Mouse (Mus musculus): ENCODE measurements around the gene Setd3. TPM values are rescaled to one million over a fixed set of nuclear protein-coding genes. Genes with fewer than 3 reads are reported as not detected.
A peak's percentile ranks its signal among the peaks of the same experiment; 100 is the strongest.

The Setd3 gene
- polyA plus RNA-seq, 1 experiment from 2014 or later, result 88.8 TPM

DNA sequence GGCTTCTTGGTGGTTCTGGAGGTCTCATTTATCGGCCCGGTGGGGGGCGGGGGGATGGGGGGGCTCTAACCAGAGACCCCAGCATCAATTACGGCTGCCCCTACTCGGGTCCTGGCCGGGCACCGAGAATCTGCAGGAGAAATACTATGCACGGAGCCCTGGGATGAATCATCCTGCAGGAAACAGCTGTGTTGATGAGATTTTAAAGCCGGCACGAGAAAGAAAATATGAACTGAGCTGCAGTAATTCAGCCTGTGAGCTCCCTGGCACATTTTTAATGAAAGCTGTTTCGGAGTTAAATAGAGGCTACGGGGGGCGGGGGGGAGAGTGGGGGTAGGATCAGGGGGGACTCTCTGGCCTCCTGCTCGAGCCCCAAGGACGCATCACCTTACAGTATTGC lies 40.0 kb upstream of the Setd3 start:
- no peak overlapping the region for H3K4me3 ChIP-seq (ENCODE audit: low read length)
- H3K27ac ChIP-seq (ENCODE audit: low read length), result peak overlapping the region; percentile 65
- no peaks in the 10 kb centered on the region for H3K27me3 ChIP-seq (ENCODE audit: control insufficient read depth, insufficient read depth, low read depth, low read length)
- no peak overlapping the region for H3K9ac ChIP-seq (ENCODE audit: low read length)
- H3K36me3 ChIP-seq (ENCODE audit: control insufficient read depth, insufficient read depth, low read length), result no peaks in the 10 kb centered on the region
- 47% methylated on average over 15 of the region's 15 CpGs for WGBS
- H3K4me2 ChIP-seq (ENCODE audit: low read depth, low read length), result no peak overlapping the region
- peaks cover 24% of the 10 kb centered on the region for H3K4me1 ChIP-seq (replicated peaks; ENCODE audit: control insufficient read depth, insufficient read depth, low read length)
- H3K9me3 ChIP-seq (ENCODE audit: control insufficient read depth, low read length), result no peaks in the 10 kb centered on the region
- no peak for ATAC-seq (ENCODE audit: low read depth)

DNA sequence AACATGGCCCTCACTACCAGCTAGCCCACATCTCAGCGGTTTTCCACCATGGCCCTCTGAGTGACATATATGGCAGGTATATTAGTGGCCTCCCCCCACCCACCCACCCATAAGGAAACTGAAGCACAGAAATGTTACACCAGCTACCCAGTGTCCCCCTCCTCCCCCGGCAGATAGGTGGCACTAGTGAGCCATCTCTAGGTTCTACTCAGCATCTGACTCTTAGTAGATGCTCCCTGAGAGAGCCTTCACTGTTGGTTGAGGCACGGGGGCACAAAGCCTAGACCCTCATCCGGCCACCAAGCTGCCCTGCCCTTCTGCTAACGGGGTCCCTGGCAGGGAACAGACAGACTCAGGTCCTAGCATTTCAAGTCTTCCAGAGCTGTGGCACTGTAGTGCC lies 38.5 kb upstream of the Setd3 start:
- no peaks in the 10 kb centered on the region for H3K27me3 ChIP-seq (ENCODE audit: control insufficient read depth, insufficient read depth, low read depth, low read length)
- H3K27ac ChIP-seq (ENCODE audit: low read length), result no peak overlapping the region
- H3K4me3 ChIP-seq (ENCODE audit: low read length), result no peak overlapping the region
- 61% methylated on average over 5 of the region's 5 CpGs for WGBS
- no peak overlapping the region for H3K9ac ChIP-seq (ENCODE audit: low read length)
- H3K36me3 ChIP-seq (ENCODE audit: control insufficient read depth, insufficient read depth, low read length), result no peaks in the 10 kb centered on the region
- no peak for ATAC-seq (ENCODE audit: low read depth)
- H3K4me2 ChIP-seq (ENCODE audit: low read depth, low read length), result no peak overlapping the region
- H3K4me1 ChIP-seq (replicated peaks; ENCODE audit: control insufficient read depth, insufficient read depth, low read length), result peaks cover 28% of the 10 kb centered on the region
- no peaks in the 10 kb centered on the region for H3K9me3 ChIP-seq (ENCODE audit: control insufficient read depth, low read length)

DNA sequence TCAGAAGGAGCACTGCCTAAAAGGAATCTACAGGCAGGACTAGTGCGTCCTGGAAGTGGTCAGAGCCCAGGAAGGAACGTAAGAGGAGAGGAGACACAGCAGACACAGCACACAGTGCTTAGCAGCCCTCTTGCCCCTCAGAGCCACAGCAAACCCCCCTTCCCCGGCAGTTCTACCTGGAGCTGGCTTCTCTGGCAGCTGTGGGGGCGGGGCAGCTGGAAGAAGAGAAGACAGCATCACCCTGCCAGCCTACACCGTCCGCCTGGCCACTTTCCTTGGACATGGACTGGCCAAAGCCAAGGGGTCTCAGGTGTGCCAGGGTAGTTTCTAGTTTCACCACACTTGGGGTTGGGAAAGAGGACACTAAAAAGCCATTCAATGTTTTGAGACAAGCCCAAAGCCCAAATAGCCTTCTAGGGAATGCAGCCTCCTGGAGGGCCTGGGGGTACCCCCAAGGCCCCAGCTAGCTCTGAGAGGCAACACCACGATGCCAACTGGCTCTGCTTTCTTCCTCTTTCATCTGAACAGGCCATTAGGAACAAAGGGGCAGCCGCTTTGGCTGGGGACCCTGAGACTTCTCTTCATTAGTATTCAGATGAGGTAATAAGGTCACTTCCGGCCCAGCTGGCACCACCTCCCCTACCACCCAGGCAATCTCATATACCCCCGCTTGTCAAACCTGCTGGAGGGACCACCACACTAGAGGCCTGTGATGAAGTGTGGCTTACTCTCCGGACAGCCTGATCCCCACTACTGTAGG lies 37.7 kb upstream of the Setd3 start:
- no peaks in the 10 kb centered on the region for H3K36me3 ChIP-seq (ENCODE audit: control insufficient read depth, insufficient read depth, low read length)
- 77% methylated on average over 11 of the region's 11 CpGs for WGBS
- H3K4me2 ChIP-seq (ENCODE audit: low read depth, low read length), result no peak overlapping the region
- no peak for ATAC-seq (ENCODE audit: low read depth)
- H3K27ac ChIP-seq (ENCODE audit: low read length), result no peak overlapping the region
- H3K27me3 ChIP-seq (ENCODE audit: control insufficient read depth, insufficient read depth, low read depth, low read length), result no peaks in the 10 kb centered on the region
- no peak overlapping the region for H3K4me3 ChIP-seq (ENCODE audit: low read length)
- H3K9me3 ChIP-seq (ENCODE audit: control insufficient read depth, low read length), result no peaks in the 10 kb centered on the region
- no peak overlapping the region for H3K9ac ChIP-seq (ENCODE audit: low read length)
- H3K4me1 ChIP-seq (replicated peaks; ENCODE audit: control insufficient read depth, insufficient read depth, low read length), result peaks cover 36% of the 10 kb centered on the region

DNA sequence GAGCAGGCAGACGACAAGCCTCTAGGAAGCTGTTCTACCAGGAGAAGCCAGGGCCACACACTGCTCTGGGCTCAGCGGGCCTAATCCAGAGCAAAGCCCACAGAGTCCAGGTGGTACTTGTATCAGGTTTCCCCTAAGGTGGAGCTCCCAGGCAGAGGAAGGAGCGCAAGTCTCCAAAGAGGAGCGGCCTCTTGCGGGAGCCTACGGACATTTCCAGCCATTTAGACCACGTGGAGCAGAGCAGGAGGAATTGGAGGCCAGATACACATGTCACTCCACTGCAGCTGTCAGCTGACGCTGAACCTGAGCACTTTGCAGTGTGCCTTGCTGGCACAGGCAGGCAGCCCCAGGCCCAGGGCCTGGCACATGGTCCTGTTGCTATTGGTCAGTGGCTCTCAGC lies 36.0 kb upstream of the Setd3 start:
- Histone ChIP-seq H3K4me2 (ENCODE audit: low read depth, low read length) (no peak overlapping the region), H3K9ac (ENCODE audit: low read length) (no peak overlapping the region), H3K36me3 (ENCODE audit: control insufficient read depth, insufficient read depth, low read length) (no peaks in the 10 kb centered on the region), H3K4me3 (ENCODE audit: low read length) (no peak overlapping the region), H3K4me1 (replicated peaks; ENCODE audit: control insufficient read depth, insufficient read depth, low read length) (peaks cover 25% of the 10 kb centered on the region), H3K27me3 (ENCODE audit: control insufficient read depth, insufficient read depth, low read depth, low read length) (no peaks in the 10 kb centered on the region), H3K27ac (ENCODE audit: low read length) (no peak overlapping the region), H3K9me3 (ENCODE audit: control insufficient read depth, low read length) (no peaks in the 10 kb centered on the region)
- ATAC-seq (ENCODE audit: low read depth), result no peak
- WGBS, result 47% methylated on average over 8 of the region's 8 CpGs

DNA sequence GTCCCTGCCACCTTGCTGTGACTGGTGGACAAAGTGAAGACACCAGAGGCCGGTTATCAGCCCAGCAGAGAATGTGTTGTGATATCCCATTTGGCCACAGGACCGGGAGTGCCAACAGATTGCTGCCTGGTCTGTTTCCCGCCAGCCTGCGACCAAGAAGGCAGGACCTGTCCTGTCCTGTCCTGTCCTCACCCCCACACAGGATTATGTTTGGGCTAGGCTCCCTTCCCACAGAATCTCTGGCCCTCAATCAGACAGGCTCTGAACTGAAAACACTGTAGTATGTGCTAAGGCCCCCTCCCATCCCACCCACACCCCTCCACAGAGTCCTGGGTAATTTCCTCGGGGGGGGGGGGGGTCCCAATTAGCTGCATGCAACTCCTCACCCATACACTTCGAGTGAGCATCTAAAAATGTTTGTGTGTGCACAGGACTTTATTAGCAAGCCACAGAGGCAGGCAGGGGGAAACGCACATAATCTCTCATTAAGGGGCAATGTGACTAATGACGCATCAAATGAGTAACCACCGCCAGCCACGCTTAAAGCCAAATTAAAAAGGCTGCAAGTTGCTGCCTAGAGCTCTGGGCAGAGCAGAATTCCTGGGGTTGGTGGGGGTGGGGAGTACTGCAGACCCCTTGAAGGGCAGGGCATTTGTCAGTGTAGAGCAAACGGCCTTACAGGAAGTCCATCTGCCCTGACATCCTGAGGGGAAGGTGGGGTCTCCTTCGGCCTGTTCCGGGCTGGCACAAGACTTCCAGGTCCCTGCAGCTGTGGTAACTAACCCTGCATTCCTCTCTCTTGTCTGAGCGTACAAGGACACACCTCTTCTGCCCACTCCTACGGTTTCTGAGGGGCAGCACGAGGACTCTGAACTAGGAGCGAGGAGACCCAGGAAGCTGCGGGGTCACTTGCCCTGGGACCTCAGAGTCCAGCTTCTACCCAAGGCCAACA lies 34.3 kb upstream of the Setd3 start:
- Histone ChIP-seq H3K36me3 (ENCODE audit: control insufficient read depth, insufficient read depth, low read length) (no peaks in the 10 kb centered on the region), H3K4me3 (ENCODE audit: low read length) (no peak overlapping the region), H3K9ac (ENCODE audit: low read length) (peak overlapping the region; percentile 6; the same call in 1 of the 2 replicates), H3K4me2 (ENCODE audit: low read depth, low read length) (no peak overlapping the region), H3K9me3 (ENCODE audit: control insufficient read depth, low read length) (no peaks in the 10 kb centered on the region), H3K27me3 (ENCODE audit: control insufficient read depth, insufficient read depth, low read depth, low read length) (no peaks in the 10 kb centered on the region), H3K27ac (ENCODE audit: low read length) (peak overlapping the region; percentile 33), H3K4me1 (replicated peaks; ENCODE audit: control insufficient read depth, insufficient read depth, low read length) (peaks cover 19% of the 10 kb centered on the region)
- 45% methylated on average over 18 of the region's 18 CpGs for WGBS
- ATAC-seq (ENCODE audit: low read depth), result peak; percentile 23; the same call in 1 of the 2 replicates

DNA sequence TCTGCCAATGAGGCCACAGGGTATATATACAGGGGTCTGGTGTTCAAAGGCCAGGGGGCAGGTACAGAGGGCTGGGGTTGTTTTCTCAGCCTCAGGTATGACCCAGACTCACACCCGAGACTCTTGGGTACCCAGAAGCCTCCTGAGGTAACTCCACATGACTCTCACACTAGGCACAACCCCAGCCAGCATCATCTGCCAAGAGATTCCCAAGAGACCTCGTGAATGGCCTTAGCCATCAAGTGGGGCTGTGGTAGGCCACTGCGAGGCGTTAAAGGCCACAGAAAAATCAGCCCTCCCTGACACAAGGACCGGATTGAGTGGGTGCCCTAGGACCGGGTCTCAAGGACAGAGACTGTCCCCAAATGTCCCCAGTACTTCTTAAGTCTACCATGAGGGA lies 33.4 kb upstream of the Setd3 start:
- no peak for ATAC-seq (ENCODE audit: low read depth)
- Histone ChIP-seq H3K36me3 (ENCODE audit: control insufficient read depth, insufficient read depth, low read length) (no peaks in the 10 kb centered on the region), H3K4me3 (ENCODE audit: low read length) (no peak overlapping the region), H3K27me3 (ENCODE audit: control insufficient read depth, insufficient read depth, low read depth, low read length) (no peaks in the 10 kb centered on the region), H3K9me3 (ENCODE audit: control insufficient read depth, low read length) (no peaks in the 10 kb centered on the region), H3K27ac (ENCODE audit: low read length) (peak overlapping the region; percentile 33), H3K4me2 (ENCODE audit: low read depth, low read length) (no peak overlapping the region), H3K9ac (ENCODE audit: low read length) (0 out of 2 replicates have a peak overlapping the region, but pooled peaks have one; percentile 6), H3K4me1 (replicated peaks; ENCODE audit: control insufficient read depth, insufficient read depth, low read length) (peaks cover 18% of the 10 kb centered on the region)
- 77% methylated on average over 6 of the region's 6 CpGs for WGBS

DNA sequence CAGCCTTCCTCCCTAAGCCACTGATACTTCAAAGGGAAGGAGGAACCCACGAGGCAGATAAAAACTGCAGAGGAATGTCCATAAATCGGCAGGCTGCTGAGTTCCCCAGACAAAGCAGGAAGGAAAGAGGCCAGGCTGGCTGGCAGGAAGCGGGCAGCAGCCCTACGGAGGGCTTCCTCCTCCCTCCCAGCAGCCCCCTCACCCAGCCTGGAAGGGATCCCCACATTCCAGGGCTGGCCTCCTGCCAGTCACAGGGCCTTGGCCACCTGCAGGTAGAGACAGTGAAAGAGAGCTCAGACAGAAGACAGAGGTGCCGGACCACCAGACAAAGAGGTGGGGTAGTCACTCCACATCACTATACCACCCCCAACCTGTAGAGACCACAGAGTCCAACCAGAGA lies 33.0 kb upstream of the Setd3 start:
- 0 out of 2 replicates have a peak, but pooled peaks have one; percentile 18 for ATAC-seq (ENCODE audit: low read depth)
- no peak overlapping the region for H3K4me3 ChIP-seq (ENCODE audit: low read length)
- no peaks in the 10 kb centered on the region for H3K27me3 ChIP-seq (ENCODE audit: control insufficient read depth, insufficient read depth, low read depth, low read length)
- 21% methylated on average over 5 of the region's 5 CpGs for WGBS
- H3K27ac ChIP-seq (ENCODE audit: low read length), result no peak overlapping the region
- H3K9ac ChIP-seq (ENCODE audit: low read length), result no peak overlapping the region
- H3K4me1 ChIP-seq (replicated peaks; ENCODE audit: control insufficient read depth, insufficient read depth, low read length), result peaks cover 18% of the 10 kb centered on the region
- H3K9me3 ChIP-seq (ENCODE audit: control insufficient read depth, low read length), result no peaks in the 10 kb centered on the region
- H3K4me2 ChIP-seq (ENCODE audit: low read depth, low read length), result no peak overlapping the region
- H3K36me3 ChIP-seq (ENCODE audit: control insufficient read depth, insufficient read depth, low read length), result no peaks in the 10 kb centered on the region

DNA sequence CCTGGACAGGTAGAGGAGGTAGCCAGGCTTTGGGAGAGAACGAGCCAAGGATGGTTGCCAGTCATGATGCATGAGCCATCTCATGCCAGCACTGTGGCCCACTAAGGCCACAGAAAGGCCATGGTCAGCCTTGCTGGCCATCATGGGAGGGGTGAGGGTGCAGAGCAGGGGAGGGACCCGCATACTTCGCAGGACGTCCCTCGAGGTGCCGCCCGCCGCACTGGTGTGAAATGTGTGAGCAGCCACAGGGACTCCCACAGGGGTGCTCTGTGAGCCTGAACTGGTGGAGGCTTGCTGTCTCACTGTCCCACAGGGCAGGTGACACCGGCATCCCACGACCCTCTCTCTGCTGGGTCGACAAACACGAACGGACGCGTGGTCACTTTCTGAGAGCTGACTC lies 31.5 kb upstream of the Setd3 start:
- Histone ChIP-seq H3K4me2 (ENCODE audit: low read depth, low read length) (no peak overlapping the region), H3K9ac (ENCODE audit: low read length) (no peak overlapping the region), H3K27ac (ENCODE audit: low read length) (no peak overlapping the region), H3K4me1 (replicated peaks; ENCODE audit: control insufficient read depth, insufficient read depth, low read length) (peaks cover 18% of the 10 kb centered on the region), H3K27me3 (ENCODE audit: control insufficient read depth, insufficient read depth, low read depth, low read length) (no peaks in the 10 kb centered on the region), H3K9me3 (ENCODE audit: control insufficient read depth, low read length) (no peaks in the 10 kb centered on the region), H3K36me3 (ENCODE audit: control insufficient read depth, insufficient read depth, low read length) (peaks cover 5% of the 10 kb centered on the region), H3K4me3 (ENCODE audit: low read length) (no peak overlapping the region)
- WGBS, result 83% methylated on average over 15 of the region's 15 CpGs
- no peak for ATAC-seq (ENCODE audit: low read depth)

DNA sequence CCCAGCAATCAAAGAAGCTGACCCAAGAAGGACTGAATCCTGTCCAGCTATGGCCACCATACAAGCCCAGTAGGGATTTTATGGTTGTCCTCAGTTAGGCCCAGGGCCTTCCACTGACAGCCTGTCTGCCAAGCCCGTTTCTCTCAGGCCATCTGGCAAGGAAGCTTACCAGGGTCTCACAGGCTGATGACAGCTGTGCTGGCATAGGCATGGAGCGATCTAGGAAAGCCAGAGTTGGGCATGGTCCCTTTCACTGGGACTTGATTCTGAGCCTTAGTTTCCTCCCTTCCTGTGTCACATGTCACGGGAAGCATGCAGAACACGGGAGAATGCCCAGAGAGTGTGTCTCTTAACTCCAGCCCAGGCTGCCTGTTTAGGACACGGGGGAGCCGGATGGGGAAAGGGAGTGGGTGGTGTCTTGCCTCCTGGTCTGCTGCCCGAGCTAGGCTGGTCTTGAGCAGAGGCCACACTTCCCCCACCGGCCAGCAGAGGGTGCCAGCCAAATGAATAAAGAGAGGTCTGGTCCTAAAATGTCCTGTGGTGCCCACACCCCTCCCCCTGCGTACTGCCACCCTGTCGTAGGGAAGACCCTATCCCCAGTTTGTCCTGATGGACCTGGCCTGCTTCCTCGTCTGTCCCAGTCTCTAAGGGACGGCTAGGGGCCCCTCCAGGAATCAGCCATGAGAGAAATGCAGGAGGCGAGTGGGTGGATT lies 29.8 kb upstream of the Setd3 start:
- WGBS, result 27% methylated on average over 13 of the region's 13 CpGs
- ATAC-seq (ENCODE audit: low read depth), result peak; percentile 45
- no peak overlapping the region for H3K9ac ChIP-seq (ENCODE audit: low read length)
- H3K4me3 ChIP-seq (ENCODE audit: low read length), result no peak overlapping the region
- H3K27me3 ChIP-seq (ENCODE audit: control insufficient read depth, insufficient read depth, low read depth, low read length), result no peaks in the 10 kb centered on the region
- no peaks in the 10 kb centered on the region for H3K9me3 ChIP-seq (ENCODE audit: control insufficient read depth, low read length)
- H3K4me2 ChIP-seq (ENCODE audit: low read depth, low read length), result no peak overlapping the region
- H3K36me3 ChIP-seq (ENCODE audit: control insufficient read depth, insufficient read depth, low read length), result peaks cover 6% of the 10 kb centered on the region
- H3K27ac ChIP-seq (ENCODE audit: low read length), result no peak overlapping the region
- H3K4me1 ChIP-seq (replicated peaks; ENCODE audit: control insufficient read depth, insufficient read depth, low read length), result peaks cover 16% of the 10 kb centered on the region

Data from lung, embryonic 16.5 days (tissue).